Mouse (Mus musculus) embryo, embryonic 10 days (tissue): ENCODE results near the gene Lmf1.

Source experiments
- DNase-seq: peaks from one replicate; pipeline ENCODE4 v3.0.0-alpha.2; 2015; ENCODE audit warnings: low spot score

Gene Lmf1

GRCm38 (mm10) chr17:25604234-25604633 is 25.3 kb downstream of the Lmf1 start:
- DNase-seq: peak; percentile 71

- no peak for DNase-seq
Observed at GRCm38 (mm10) chr17:25608137-25608785, 29.4 kb downstream of the Lmf1 start.

GRCm38 (mm10) chr17:25608821-25609505 is 30.1 kb downstream of the Lmf1 start:
- DNase-seq: no peak

- DNase-seq: no peak
Observed at GRCm38 (mm10) chr17:25609506-25609828, 30.6 kb downstream of the Lmf1 start.

- DNase-seq: no peak
Observed at GRCm38 (mm10) chr17:25610151-25610550, 31.3 kb downstream of the Lmf1 start.

- DNase-seq: no peak
Observed at GRCm38 (mm10) chr17:25612537-25612936, 33.7 kb downstream of the Lmf1 start.

GRCm38 (mm10) chr17:25613323-25613722 is 34.4 kb downstream of the Lmf1 start:
- no peak for DNase-seq

- DNase-seq: no peak
Observed at GRCm38 (mm10) chr17:25614723-25615510, 36.0 kb downstream of the Lmf1 start.

- no peak for DNase-seq
Observed at GRCm38 (mm10) chr17:25618508-25619056, 39.7 kb downstream of the Lmf1 start.

- no peak for DNase-seq
Observed at GRCm38 (mm10) chr17:25623441-25623840, 44.6 kb downstream of the Lmf1 start.

- peak; percentile 51 for DNase-seq
Observed at GRCm38 (mm10) chr17:25623935-25624334, 45.0 kb downstream of the Lmf1 start.

- peak; percentile 89 for DNase-seq
Observed at GRCm38 (mm10) chr17:25624446-25625119, 45.7 kb downstream of the Lmf1 start.

- no peak for DNase-seq
Observed at GRCm38 (mm10) chr17:25625282-25625681, 46.4 kb downstream of the Lmf1 start.

- DNase-seq: peak; percentile 19
Observed at GRCm38 (mm10) chr17:25626196-25627043, 47.5 kb downstream of the Lmf1 start.

GRCm38 (mm10) chr17:25630313-25630712 is 51.4 kb downstream of the Lmf1 start:
- no peak for DNase-seq

GRCm38 (mm10) chr17:25634070-25634469 is 55.2 kb downstream of the Lmf1 start:
- DNase-seq: no peak

GRCm38 (mm10) chr17:25635387-25635786 is 56.5 kb downstream of the Lmf1 start:
- peak; percentile 79 for DNase-seq

- no peak for DNase-seq
Observed at GRCm38 (mm10) chr17:25635806-25636205, 56.9 kb downstream of the Lmf1 start.

- no peak for DNase-seq
Observed at GRCm38 (mm10) chr17:25637986-25638385, 59.1 kb downstream of the Lmf1 start.

- no peak for DNase-seq
Observed at GRCm38 (mm10) chr17:25638442-25638841, 59.6 kb downstream of the Lmf1 start.

- DNase-seq: no peak
Observed at GRCm38 (mm10) chr17:25640956-25641355, 62.1 kb downstream of the Lmf1 start.
